Mouse (Mus musculus): ENCODE data around the gene Tmem254b. TPM values are rescaled to one million over a fixed set of nuclear protein-coding genes. Genes with fewer than 3 reads are reported as not detected.

Tmem254b gene
- polyA plus RNA-seq (2015; fragmentation: Illumina TruSeq; extraction: RNeasy Lipid Tissue Mini Kit (QIAGEN cat#74804); ENCODE audit: low read depth, low replicate concordance), result 59.6 TPM

DNA sequence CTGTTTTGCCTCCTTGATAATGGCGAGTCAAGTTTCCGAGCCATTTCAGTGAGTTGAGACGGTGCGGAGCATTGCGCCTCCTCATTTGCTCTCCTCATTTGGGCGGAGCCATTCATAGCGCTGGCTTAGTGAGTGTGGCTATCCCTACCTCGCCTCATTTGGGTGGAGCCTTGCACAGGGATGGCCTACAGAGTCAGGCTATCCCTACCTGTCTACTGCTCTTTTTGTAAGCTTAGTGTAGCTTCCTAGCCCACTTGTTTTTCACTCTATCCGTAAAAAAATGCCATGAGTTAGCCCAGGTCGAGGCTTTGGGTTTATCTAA lies at the start of gene Tmem254b:
Tmem254b (minus strand) TSS at position 116 of the 322 bp plus-strand sequence.

DNA sequence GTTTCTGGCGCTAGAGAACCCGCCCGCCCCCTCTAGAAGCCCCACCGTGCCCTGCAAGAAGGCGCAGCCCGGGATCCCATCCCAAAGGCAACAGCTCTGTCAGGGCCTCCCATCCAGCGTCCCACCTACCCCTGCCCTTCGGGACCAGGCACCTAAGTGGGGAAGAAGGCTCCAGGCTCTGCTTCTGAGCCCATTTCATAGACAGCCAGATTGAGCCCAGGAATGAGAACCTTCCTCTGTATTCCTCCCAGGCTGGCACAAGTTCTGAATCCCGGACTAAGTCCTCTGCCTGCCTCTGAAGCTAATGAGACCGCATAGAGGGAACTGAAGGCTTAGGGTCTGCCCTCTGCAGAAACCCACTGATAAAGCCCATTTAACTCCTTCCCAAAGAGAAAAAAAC lies 24.5 kb downstream of the Tmem254b start, which contains the start of gene Plac9b:
Plac9b (minus strand) TSS at position 101 of the 400 bp plus-strand sequence.

Other genes with a start within 250 kb of the Tmem254b start
- 1.3 TPM for gene Duxbl1, start 228.5 kb downstream of the Tmem254b start, polyA plus RNA-seq (2015; fragmentation: Illumina TruSeq; extraction: RNeasy Lipid Tissue Mini Kit (QIAGEN cat#74804); ENCODE audit: low read depth, low replicate concordance)
- gene Gm9780, start 164.3 kb downstream of the Tmem254b start, polyA plus RNA-seq (2015; fragmentation: Illumina TruSeq; extraction: RNeasy Lipid Tissue Mini Kit (QIAGEN cat#74804); ENCODE audit: low read depth, low replicate concordance), result 24.5 TPM
- 17.4 TPM for gene Tmem254c, start 139.7 kb downstream of the Tmem254b start, polyA plus RNA-seq (2015; fragmentation: Illumina TruSeq; extraction: RNeasy Lipid Tissue Mini Kit (QIAGEN cat#74804); ENCODE audit: low read depth, low replicate concordance)
- gene Cphx2, start 125.5 kb downstream of the Tmem254b start, polyA plus RNA-seq (2015; fragmentation: Illumina TruSeq; extraction: RNeasy Lipid Tissue Mini Kit (QIAGEN cat#74804); ENCODE audit: low read depth, low replicate concordance), result not detected
- gene Cphx3, start 124.7 kb downstream of the Tmem254b start, polyA plus RNA-seq (2015; fragmentation: Illumina TruSeq; extraction: RNeasy Lipid Tissue Mini Kit (QIAGEN cat#74804); ENCODE audit: low read depth, low replicate concordance), result not detected
- not detected for gene Duxbl2, start 88.7 kb downstream of the Tmem254b start, polyA plus RNA-seq (2015; fragmentation: Illumina TruSeq; extraction: RNeasy Lipid Tissue Mini Kit (QIAGEN cat#74804); ENCODE audit: low read depth, low replicate concordance)
- 25.5 TPM for gene Plac9b, start 24.6 kb downstream of the Tmem254b start, polyA plus RNA-seq (2015; fragmentation: Illumina TruSeq; extraction: RNeasy Lipid Tissue Mini Kit (QIAGEN cat#74804); ENCODE audit: low read depth, low replicate concordance)
- gene Duxbl3, start 50.9 kb upstream of the Tmem254b start, polyA plus RNA-seq (2015; fragmentation: Illumina TruSeq; extraction: RNeasy Lipid Tissue Mini Kit (QIAGEN cat#74804); ENCODE audit: low read depth, low replicate concordance), result 1.1 TPM